Mouse (Mus musculus) thymus, adult 2 months (tissue): ENCODE measurements around the gene Tril. TPM values are rescaled to one million over a fixed set of nuclear protein-coding genes. Genes with fewer than 3 reads are reported as not detected.
A peak's percentile ranks its signal among the peaks of the same experiment; 100 is the strongest.

ENCODE experiments used
- DNase-seq: peaks from one replicate; pipeline ENCODE4 v3.0.0; 2021
- H3K27ac ChIP-seq: fragments of 200-500 bp; 2 replicates; pipeline ENCODE4 v1.5.1; 2012; ENCODE audit warnings: low read length, control low read depth; ENCODE audit not compliant: control insufficient read depth, insufficient read depth
- H3K27me3 ChIP-seq: fragments of 200-500 bp; 2 replicates; pipeline ENCODE4 v1.6.1; 2012; ENCODE audit warnings: mild to moderate bottlenecking, low read length, moderate library complexity, mixed read lengths; ENCODE audit not compliant: control insufficient read depth, insufficient read depth
- H3K36me3 ChIP-seq: fragments of 200-500 bp; 2 replicates; pipeline ENCODE4 v1.6.1; 2012; ENCODE audit warnings: mild to moderate bottlenecking, low read length, moderate library complexity; ENCODE audit not compliant: control insufficient read depth, insufficient read depth
- H3K4me1 ChIP-seq: fragments of 200-500 bp; replicated peaks from 2 replicates; pipeline ENCODE4 v1.6.1; 2012; ENCODE audit warnings: low read length; ENCODE audit not compliant: control insufficient read depth, insufficient read depth
- H3K4me3 ChIP-seq: fragments of 200-500 bp; 2 replicates; pipeline ENCODE4 v1.5.1; 2012; ENCODE audit warnings: mild to moderate bottlenecking, low read length, control low read depth, moderate library complexity; ENCODE audit not compliant: control insufficient read depth, insufficient read depth
- CTCF ChIP-seq: fragments of 200-500 bp; IDR thresholded peaks from 2 replicates; pipeline ENCODE4 v1.5.1; 2012; ENCODE audit warnings: mild to moderate bottlenecking, control low read depth, low read length, moderate library complexity, borderline replicate concordance; ENCODE audit not compliant: control insufficient read depth, poor library complexity, insufficient read depth; ENCODE audit errors: extremely low read depth
- POLR2A ChIP-seq: fragments of 200-500 bp; IDR thresholded peaks from 2 replicates; pipeline ENCODE4 v1.6.1; 2012; ENCODE audit warnings: mild to moderate bottlenecking, low read length, control low read depth, moderate library complexity; ENCODE audit not compliant: control insufficient read depth, poor library complexity, insufficient read depth; ENCODE audit errors: extremely low read depth
- WGBS: fragments of 180-500 bp; shearing (Covaris S2); methylation state at CpG from one replicate; pipeline ENCODE4 v1.1.7; 2018; 5-methylcytosine and 5-hydroxymethylcytosine counted together
- polyA plus RNA-seq: library from polyadenylated mRNA; depleted of rRNA; stranded (reverse); fragments of >200 nt; gene quantifications from 2 replicates; pipeline ENCODE4 v1.2.3, GENCODE M21; 2012

Gene Tril
- polyA plus RNA-seq, 1 experiment: 2.3 TPM

DNA sequence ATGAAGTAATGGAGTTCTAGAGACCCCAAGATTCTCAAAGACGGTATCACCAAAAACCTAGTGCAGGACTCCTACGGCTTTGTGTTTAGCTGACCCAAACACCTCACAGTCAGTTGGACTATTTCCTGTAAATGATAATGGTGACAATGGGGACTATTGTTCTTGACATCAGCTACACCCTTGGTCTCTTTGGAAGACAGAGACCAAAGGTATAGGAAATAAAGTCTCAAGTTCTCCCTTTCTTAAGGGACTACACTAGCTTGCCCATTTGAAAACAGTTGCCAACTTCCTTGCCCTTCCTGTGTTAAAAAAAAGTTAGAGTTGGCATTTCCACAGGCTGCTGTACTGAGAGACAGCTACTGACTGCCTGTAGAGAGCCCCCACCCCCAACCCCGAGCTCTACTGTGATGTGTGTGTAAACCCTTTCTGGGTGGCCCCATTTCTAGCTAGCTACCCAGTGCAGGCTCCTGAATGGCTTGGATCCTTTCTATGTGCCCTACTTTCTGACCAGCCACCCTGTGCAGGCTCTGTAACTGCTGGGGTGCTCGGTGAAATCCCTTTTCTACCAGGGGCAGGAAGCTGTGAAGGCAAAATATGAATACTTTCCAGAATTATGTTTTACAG, 19.2 kb downstream of the Tril start:
- Histone ChIP-seq H3K27me3 (no peaks in the 10 kb centered on the region), H3K4me1 (no peaks in the 10 kb centered on the region), H3K36me3 (no peaks in the 10 kb centered on the region), H3K27ac (no peak overlapping the region), H3K4me3 (no peak overlapping the region)
- TF ChIP-seq POLR2A: no peak
- TF ChIP-seq CTCF: no peak
- no peak for DNase-seq
- 77% methylated on average over 4 of the region's 4 CpGs for WGBS

DNA sequence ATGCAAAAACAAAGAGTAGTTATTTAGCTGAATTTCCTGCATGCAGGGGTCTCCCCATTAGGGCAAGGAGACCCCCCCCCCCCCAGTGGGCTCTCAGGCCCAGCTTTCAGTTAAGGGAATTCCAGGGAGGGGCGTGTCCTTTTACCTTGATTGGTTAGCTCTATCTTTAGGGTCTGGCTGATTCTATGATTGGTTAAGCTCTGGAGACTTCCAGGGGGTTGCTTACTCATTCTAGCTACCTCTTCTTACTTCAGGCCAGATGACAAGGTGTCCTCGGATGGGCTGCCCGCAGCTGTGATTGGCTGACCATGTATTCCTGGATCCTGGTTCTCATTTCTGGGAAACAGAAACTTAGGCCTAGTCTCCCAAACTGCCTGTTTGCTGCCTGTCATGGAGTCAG, 21.8 kb downstream of the Tril start:
- no peak overlapping the region for H3K4me3 ChIP-seq
- H3K36me3 ChIP-seq: no peaks in the 10 kb centered on the region
- DNase-seq: no peak
- no peaks in the 10 kb centered on the region for H3K27me3 ChIP-seq
- no peak for TF ChIP-seq POLR2A
- no peak for TF ChIP-seq CTCF
- H3K4me1 ChIP-seq: no peaks in the 10 kb centered on the region
- no peak overlapping the region for H3K27ac ChIP-seq
- 92% methylated on average over 3 of the region's 3 CpGs for WGBS

DNA sequence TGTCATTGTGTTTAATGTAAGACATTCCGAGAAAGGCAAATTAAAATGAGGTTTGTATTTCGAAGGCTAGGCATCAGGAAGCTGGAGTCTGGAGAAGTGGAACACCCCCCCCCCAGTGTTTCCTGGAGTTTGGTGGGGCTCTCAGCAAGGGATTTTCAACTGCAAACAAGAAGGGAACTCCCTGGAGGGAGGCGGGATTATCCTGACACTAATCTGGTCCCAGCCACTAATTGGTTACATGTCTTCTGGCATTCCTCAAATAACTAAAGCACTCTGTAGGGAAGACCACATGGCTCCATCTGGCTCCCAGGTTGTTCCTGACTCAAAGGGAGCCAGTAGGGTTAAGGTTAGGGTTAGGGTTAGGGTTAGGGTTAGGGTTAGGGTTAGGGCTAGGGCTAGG, 23.8 kb downstream of the Tril start:
- WGBS: 89% methylated on average over 3 of the region's 3 CpGs
- TF ChIP-seq POLR2A (no peak), CTCF (no peak)
- no peaks in the 10 kb centered on the region for H3K36me3 ChIP-seq
- H3K27me3 ChIP-seq: no peaks in the 10 kb centered on the region
- H3K4me1 ChIP-seq: no peaks in the 10 kb centered on the region
- DNase-seq: no peak
- H3K27ac ChIP-seq: no peak overlapping the region
- no peak overlapping the region for H3K4me3 ChIP-seq

DNA sequence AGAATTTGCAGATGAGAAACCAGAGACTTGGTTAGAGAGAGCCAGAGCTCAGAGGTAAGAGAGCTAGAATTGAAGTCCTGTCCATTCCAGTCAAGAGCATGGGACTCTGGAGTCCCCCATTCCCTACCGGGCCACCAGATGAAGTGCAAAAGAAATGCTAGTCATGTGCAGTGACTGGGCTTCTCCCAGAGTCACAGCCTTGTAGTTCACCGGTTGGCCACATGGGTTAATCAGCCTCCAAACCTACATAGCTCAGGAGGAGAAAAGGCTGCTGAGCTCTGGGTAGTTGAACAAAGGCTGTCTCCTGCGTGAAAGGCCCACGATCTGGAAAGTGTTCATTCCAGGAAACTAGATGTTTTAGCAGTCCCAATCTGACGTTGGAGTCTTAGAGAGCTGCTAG, 24.8 kb downstream of the Tril start:
- H3K27ac ChIP-seq: no peak overlapping the region
- no peaks in the 10 kb centered on the region for H3K27me3 ChIP-seq
- no peaks in the 10 kb centered on the region for H3K36me3 ChIP-seq
- no peak overlapping the region for H3K4me3 ChIP-seq
- peak; percentile 22 for DNase-seq
- TF ChIP-seq CTCF (no peak), POLR2A (no peak)
- H3K4me1 ChIP-seq: no peaks in the 10 kb centered on the region
- 18% methylated on average over 5 of the region's 5 CpGs for WGBS

DNA sequence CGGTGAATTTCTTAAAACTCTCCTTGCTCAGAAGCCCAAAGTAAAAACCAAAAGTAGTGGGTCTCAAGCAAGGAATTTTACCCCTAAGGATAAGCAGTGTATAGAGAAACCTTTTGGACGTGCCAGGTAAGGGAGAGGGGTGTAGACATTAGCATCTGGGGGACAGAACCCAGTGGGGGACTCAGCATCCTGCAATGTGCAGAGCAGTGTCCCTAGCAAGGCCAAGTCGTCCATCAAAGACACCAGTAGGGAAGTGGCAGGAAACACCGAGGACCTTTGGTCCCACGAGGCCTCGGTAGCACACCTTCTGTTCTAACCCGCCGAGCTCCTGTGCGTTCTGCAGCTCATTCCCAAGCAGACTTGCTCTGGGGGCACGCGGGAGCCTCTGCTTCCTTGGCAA, 25.6 kb downstream of the Tril start:
- Histone ChIP-seq H3K4me3 (no peak overlapping the region), H3K36me3 (no peaks in the 10 kb centered on the region), H3K4me1 (no peaks in the 10 kb centered on the region), H3K27ac (no peak overlapping the region), H3K27me3 (no peaks in the 10 kb centered on the region)
- no peak for TF ChIP-seq CTCF
- no peak for TF ChIP-seq POLR2A
- no peak for DNase-seq
- 45% methylated on average over 11 of the region's 11 CpGs for WGBS

DNA sequence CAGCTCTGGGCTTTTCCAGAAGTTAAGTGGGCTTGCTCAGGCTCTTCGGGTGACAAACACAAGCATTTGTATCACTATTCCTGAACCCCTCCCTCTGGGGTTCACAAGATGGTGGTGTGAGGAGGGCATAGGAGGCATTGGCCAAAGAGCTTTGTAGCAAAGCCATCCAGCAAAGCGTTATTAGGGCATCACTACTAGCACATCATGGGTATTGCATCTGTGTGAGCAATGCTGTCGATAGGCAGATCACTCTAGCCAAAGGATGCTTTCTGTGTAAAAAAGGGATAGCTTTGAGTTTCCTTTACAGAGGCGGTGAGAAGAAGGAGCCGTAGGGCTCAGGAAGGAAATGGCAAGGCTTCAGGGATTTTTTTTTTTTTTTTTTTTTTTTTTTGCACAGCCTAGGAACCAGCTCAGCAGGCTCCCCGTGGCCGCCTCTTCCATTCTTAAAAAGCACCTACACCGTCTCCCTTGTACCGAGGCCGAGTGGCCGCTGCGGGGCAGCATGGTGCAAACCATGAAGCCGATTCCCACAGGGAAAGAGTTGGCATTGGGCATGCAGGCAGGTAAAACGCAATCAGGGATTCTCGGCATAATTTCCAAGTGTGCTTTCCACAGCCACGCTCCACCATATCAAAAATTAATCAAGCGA, 26.2 kb downstream of the Tril start:
- TF ChIP-seq POLR2A (no peak), CTCF (peak; percentile 35; the same call in 1 of the 2 replicates)
- no peak overlapping the region for H3K4me3 ChIP-seq
- H3K36me3 ChIP-seq: no peaks in the 10 kb centered on the region
- WGBS: 19% methylated on average over 17 of the region's 17 CpGs
- H3K27ac ChIP-seq: no peak overlapping the region
- H3K4me1 ChIP-seq: no peaks in the 10 kb centered on the region
- peak; percentile 23 for DNase-seq
- H3K27me3 ChIP-seq: no peaks in the 10 kb centered on the region
